Mouse (Mus musculus) lung, embryonic 16.5 days (tissue): ENCODE measurements around the gene Tcl1b1. TPM values are rescaled to one million over a fixed set of nuclear protein-coding genes. Genes with fewer than 3 reads are reported as not detected.
"Not testable (repeated sequence)": the region's sequence is repeated elsewhere in the genome, so short reads cannot be mapped to it uniquely, and the experiment has no call there.

Experiments used
- ATAC-seq: fragments of 200-750 bp; cut with Nextera tagmentation; 2 replicates; pipeline ENCODE4 v1.8.0; 2017; ENCODE audit warnings: low read depth, mild to moderate bottlenecking, moderate library complexity
- H3K27ac ChIP-seq: fragments of 300-500 bp; sonication (generic); 2 replicates; pipeline ENCODE4 v1.5.1; 2014; ENCODE audit warnings: mild to moderate bottlenecking, control low read depth, low read length
- H3K27me3 ChIP-seq: fragments of 300-500 bp; sonication (generic); 2 replicates; pipeline ENCODE4 v1.6.1; 2014; ENCODE audit warnings: low read depth, low read length, mixed read lengths; ENCODE audit not compliant: control insufficient read depth, insufficient read depth
- H3K36me3 ChIP-seq: fragments of 300-500 bp; sonication (generic); 2 replicates; pipeline ENCODE4 v1.6.1; 2014; ENCODE audit warnings: low read length; ENCODE audit not compliant: control insufficient read depth, insufficient read depth
- H3K4me1 ChIP-seq: fragments of 300-500 bp; sonication (generic); replicated peaks from 2 replicates; pipeline ENCODE4 v1.6.1; 2014; ENCODE audit warnings: low read length, mixed read lengths; ENCODE audit not compliant: control insufficient read depth, insufficient read depth
- H3K4me2 ChIP-seq: fragments of 300-500 bp; sonication (generic); 2 replicates; pipeline ENCODE4 v1.6.1; 2014; ENCODE audit warnings: low read depth, low read length, control low read depth
- H3K4me3 ChIP-seq: fragments of 300-500 bp; sonication (generic); 2 replicates; pipeline ENCODE4 v1.5.1; 2014; ENCODE audit warnings: mild to moderate bottlenecking, low read length, control low read depth
- H3K9ac ChIP-seq: fragments of 300-500 bp; sonication (generic); 2 replicates; pipeline ENCODE4 v1.6.1; 2014; ENCODE audit warnings: low read length, control low read depth
- H3K9me3 ChIP-seq: fragments of 300-500 bp; sonication (generic); 2 replicates; pipeline ENCODE4 v1.6.1; 2016; ENCODE audit warnings: low read length; ENCODE audit not compliant: control insufficient read depth
- WGBS: fragments of 180-500 bp; shearing (Covaris S2); extraction: QIAGEN DNeasy Blood & Tissue Kit; methylation state at CpG from one replicate; pipeline ENCODE4 v1.1.7; 2014; 5-methylcytosine and 5-hydroxymethylcytosine counted together
- polyA plus RNA-seq: library from polyadenylated mRNA; unstranded; fragments of >200 nt; fragmentation: Nextera tagmentation; extraction: Ambion mirVana; gene quantifications from 2 replicates; pipeline ENCODE4 v1.2.1, GENCODE M21; 2015

Tcl1b1 gene
- not detected in 2 replicates for polyA plus RNA-seq

GRCm38 (mm10) chr12:105159390-105159789 lies at the start of gene Tcl1b1:
Tcl1b1 (plus strand) TSS chr12:105159690.
- Histone ChIP-seq H3K4me2 (no peak within 1 kb of the TSS), H3K27me3 (no peaks in the 10 kb centered on the region), H3K9me3 (no peaks in the 10 kb centered on the region), H3K4me1 (no peaks in the 10 kb centered on the region), H3K36me3 (no peaks in the 10 kb centered on the region), H3K4me3 (no peak within 1 kb of the TSS), H3K27ac (no peak within 1 kb of the TSS), H3K9ac (no peak within 1 kb of the TSS)
- no peak for ATAC-seq
- WGBS, result 64% methylated on average over 4 of the region's 4 CpGs

- Histone ChIP-seq H3K9ac (no peak overlapping the region), H3K4me3 (no peak overlapping the region), H3K4me1 (peaks cover 5% of the 10 kb centered on the region), H3K36me3 (no peaks in the 10 kb centered on the region), H3K27me3 (no peaks in the 10 kb centered on the region), H3K9me3 (no peaks in the 10 kb centered on the region), H3K4me2 (no peak overlapping the region), H3K27ac (no peak overlapping the region)
- WGBS, result 64% methylated on average over 4 of the region's 4 CpGs
- no peak for ATAC-seq
Observed at GRCm38 (mm10) chr12:105109812-105110211, 49.7 kb upstream of the Tcl1b1 start.

DNA sequence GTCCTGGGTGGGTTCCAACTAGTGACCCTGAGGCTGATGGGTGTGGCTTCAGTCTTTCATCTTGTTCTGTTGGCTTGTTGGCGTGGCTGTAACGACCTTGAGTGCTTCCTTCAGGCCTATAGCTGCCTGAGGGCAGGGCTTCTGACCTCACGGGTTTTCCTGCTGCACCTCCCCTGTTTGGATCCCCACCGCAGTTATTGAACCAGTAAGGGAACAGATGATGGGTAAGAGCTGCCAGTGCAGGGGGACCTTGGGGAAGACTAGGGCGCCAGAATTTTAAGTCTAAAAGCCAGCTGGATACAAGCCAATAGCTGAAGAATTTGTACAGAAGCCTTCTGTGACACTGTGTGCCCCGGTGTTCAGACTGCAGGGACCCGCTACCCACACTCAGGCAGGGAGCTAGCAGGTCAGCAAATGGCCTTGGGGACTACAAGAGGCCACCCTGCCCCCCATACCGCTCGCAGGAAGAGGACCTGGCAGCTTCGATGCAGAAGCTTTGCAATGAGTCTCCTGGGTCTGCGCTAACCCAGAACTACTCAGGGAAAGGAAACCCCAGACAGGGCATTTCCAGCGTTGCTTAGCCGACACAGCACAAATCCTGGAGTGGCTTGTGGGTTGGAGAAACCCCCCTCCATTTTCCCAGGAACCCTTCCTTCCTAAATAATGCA lies 47.0 kb upstream of the Tcl1b1 start:
- Histone ChIP-seq H3K4me2 (no peak overlapping the region; the same call in 1 of the 2 replicates), H3K4me1 (peaks cover 5% of the 10 kb centered on the region), H3K9ac (no peak overlapping the region), H3K4me3 (no peak overlapping the region), H3K27ac (no peak overlapping the region), H3K9me3 (no peaks in the 10 kb centered on the region), H3K27me3 (no peaks in the 10 kb centered on the region), H3K36me3 (no peaks in the 10 kb centered on the region)
- ATAC-seq, result 0 out of 2 replicates have a peak, but pooled peaks have one; percentile 2
- 27% methylated on average over 13 of the region's 13 CpGs for WGBS

DNA sequence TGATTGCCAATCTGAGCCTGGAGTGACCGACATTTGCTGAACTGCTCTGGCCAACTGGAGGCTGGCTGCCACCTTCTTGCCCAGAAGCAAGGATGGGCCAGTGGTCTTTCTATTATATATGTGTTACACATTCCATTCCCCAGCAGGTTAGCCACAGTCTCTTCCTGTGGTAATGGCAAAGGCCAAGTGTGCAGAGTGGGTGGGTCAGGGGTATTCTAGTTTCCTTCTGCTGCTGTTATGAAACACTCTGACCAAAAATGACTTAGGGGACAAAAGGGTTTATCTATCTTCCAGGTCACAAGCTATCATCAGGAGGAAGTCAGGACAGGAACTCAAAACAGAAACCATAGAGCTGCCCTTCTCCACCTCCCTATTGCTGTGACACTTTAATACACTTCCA lies 42.8 kb upstream of the Tcl1b1 start:
- H3K27me3 ChIP-seq, result no peaks in the 10 kb centered on the region
- no peak overlapping the region for H3K27ac ChIP-seq

DNA sequence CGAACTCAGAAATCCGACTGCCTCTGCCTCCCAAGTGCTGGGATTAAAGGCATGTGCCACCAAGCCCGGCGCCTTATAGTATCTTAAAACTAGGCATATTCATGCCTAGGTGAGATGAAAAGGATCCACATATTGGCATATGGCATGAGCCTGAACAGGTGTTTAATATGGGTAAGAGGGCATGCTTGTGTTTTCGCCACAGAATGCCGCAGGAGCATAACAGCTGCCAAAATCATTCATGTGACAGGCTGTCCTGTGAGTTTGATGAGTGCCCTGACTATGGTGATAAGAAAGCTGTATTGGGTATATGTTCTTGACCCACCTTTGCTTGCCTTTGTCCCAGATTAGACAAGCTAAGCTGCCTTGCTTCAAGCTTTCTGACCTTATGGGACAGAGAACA lies 34.1 kb upstream of the Tcl1b1 start:
- ATAC-seq, result no peak

More for the DNA sequence above, 42.8 kb upstream of the Tcl1b1 start:
- H3K4me1 ChIP-seq, result peaks cover 5% of the 10 kb centered on the region
- no peaks in the 10 kb centered on the region for H3K9me3 ChIP-seq
- no peak overlapping the region for H3K4me2 ChIP-seq
- no peaks in the 10 kb centered on the region for H3K36me3 ChIP-seq
- no peak overlapping the region for H3K4me3 ChIP-seq
- H3K9ac ChIP-seq, result no peak overlapping the region
- no peak for ATAC-seq
- 85% methylated on average over 1 of the region's 1 CpGs for WGBS

GRCm38 (mm10) chr12:105126516-105126915 lies 33.0 kb upstream of the Tcl1b1 start:
- Histone ChIP-seq H3K9ac (no peak overlapping the region), H3K9me3 (no peaks in the 10 kb centered on the region), H3K27me3 (no peaks in the 10 kb centered on the region), H3K27ac (no peak overlapping the region), H3K36me3 (no peaks in the 10 kb centered on the region), H3K4me1 (no peaks in the 10 kb centered on the region), H3K4me2 (no peak overlapping the region), H3K4me3 (no peak overlapping the region)
- ATAC-seq, result no peak
- WGBS, result 63% methylated on average over 4 of the region's 4 CpGs

More for the DNA sequence above, 34.1 kb upstream of the Tcl1b1 start:
- WGBS, result 85% methylated on average over 6 of the region's 6 CpGs
- no peak overlapping the region for H3K4me3 ChIP-seq
- H3K27ac ChIP-seq, result no peak overlapping the region
- no peak overlapping the region for H3K9ac ChIP-seq
- no peaks in the 10 kb centered on the region for H3K9me3 ChIP-seq
- H3K4me2 ChIP-seq, result no peak overlapping the region
- no peaks in the 10 kb centered on the region for H3K36me3 ChIP-seq
- H3K27me3 ChIP-seq, result no peaks in the 10 kb centered on the region
- no peaks in the 10 kb centered on the region for H3K4me1 ChIP-seq

- WGBS, result 72% methylated on average over 2 of the region's 2 CpGs
- no peak overlapping the region for H3K27ac ChIP-seq
- ATAC-seq, result no peak
- H3K9ac ChIP-seq, result no peak overlapping the region
- H3K4me1 ChIP-seq, result no peaks in the 10 kb centered on the region
- H3K36me3 ChIP-seq, result no peaks in the 10 kb centered on the region
- no peaks in the 10 kb centered on the region for H3K27me3 ChIP-seq
- no peak overlapping the region for H3K4me3 ChIP-seq
- H3K9me3 ChIP-seq, result no peaks in the 10 kb centered on the region
- no peak overlapping the region for H3K4me2 ChIP-seq
Observed at GRCm38 (mm10) chr12:105127607-105128006, 31.9 kb upstream of the Tcl1b1 start.

GRCm38 (mm10) chr12:105129494-105130205 lies 29.8 kb upstream of the Tcl1b1 start:
- H3K9me3 ChIP-seq, result not testable (repeated sequence)

DNA sequence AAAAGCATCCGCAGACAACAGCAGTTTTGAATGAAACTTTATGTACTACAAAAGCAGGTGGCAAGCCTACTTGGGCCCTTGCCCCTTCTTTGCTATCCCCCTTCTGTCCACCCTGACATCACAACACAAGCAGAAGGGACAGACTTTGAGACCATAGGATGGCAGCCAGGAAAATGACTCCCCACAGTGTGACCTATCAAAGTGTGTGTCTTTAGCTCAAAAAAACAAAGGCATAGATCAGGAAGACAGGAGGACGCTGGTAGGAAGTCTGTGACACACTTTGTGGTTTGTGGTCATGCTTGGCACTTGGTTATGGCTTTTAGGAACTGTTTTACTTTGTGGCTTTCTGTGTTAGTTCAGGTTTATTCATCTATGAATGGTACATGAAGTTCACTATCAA lies 25.3 kb upstream of the Tcl1b1 start:
- not testable (repeated sequence) for H3K9me3 ChIP-seq, H3K27ac ChIP-seq, H3K4me2 ChIP-seq, H3K27me3 ChIP-seq, ATAC-seq, H3K36me3 ChIP-seq, H3K4me3 ChIP-seq, H3K9ac ChIP-seq, H3K4me1 ChIP-seq
- 60% methylated on average over 2 of the region's 2 CpGs for WGBS

More at GRCm38 (mm10) chr12:105129494-105130205, 29.8 kb upstream of the Tcl1b1 start:
- not testable (repeated sequence) for H3K36me3 ChIP-seq, H3K27me3 ChIP-seq, H3K4me3 ChIP-seq, H3K27ac ChIP-seq, H3K4me1 ChIP-seq, H3K4me2 ChIP-seq, H3K9ac ChIP-seq, ATAC-seq
- WGBS, result 48% methylated on average over 3 of the region's 3 CpGs
